Mouse (Mus musculus): Measurements from ENCODE around the gene Nr2f6. TPM values are rescaled to one million over a fixed set of nuclear protein-coding genes. Genes with fewer than 3 reads are reported as not detected.

Nr2f6 gene
- total and polyA plus RNA-seq, 3 experiments: 11.8 to 25.2 (median 14.2) TPM

DNA sequence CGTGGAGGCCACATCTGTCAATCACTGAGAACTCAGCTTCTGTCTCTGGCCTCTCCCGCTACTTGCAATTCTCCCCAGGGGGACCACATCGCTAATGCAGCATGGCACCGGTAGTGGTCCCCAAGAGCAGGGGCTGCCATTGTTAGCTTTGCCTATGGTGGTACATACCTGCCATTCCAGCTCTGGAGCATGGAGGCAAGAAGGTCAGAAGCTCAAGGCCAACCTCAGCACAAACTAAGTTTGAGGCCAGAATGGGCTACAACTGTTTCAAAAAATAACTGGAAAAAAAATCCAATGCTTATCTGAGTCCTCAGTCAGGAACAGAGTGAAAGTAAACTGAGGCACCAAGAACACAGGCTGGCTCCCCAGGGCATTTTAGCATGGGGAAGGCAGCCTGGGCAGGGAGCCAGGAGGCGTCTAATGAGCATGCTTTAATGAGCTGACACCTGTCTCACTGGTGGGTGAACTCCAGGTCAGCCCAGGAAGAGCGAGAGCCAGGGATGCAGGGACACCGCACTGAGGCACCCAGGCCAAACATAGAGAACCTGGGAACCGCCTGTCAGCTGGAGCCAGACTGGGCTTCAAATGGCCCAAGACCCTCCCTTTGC lies 5.2 kb downstream of the Nr2f6 start:
- in situ Hi-C loops (cut with MboI; ENCODE audit: low pct_ligation_motif_present, low pct_unique_long_range_greater_than_20kb, low sequenced_read_pairs): no loop called here
- H3K36me3 ChIP-seq (replicated peaks in 1 of 2; ENCODE audit: control insufficient read depth in 1 of 2, insufficient read depth in 1 of 2, low read length in 1 of 2): peaks cover 21 to 63% of the 10 kb centered on the region in 2 experiments
- dilution Hi-C loops (cut with MboI; ENCODE audit: extremely low pct_ligation_motif_present, extremely low pct_unique_long_range_greater_than_20kb, low sequenced_read_pairs): no loop called here

DNA sequence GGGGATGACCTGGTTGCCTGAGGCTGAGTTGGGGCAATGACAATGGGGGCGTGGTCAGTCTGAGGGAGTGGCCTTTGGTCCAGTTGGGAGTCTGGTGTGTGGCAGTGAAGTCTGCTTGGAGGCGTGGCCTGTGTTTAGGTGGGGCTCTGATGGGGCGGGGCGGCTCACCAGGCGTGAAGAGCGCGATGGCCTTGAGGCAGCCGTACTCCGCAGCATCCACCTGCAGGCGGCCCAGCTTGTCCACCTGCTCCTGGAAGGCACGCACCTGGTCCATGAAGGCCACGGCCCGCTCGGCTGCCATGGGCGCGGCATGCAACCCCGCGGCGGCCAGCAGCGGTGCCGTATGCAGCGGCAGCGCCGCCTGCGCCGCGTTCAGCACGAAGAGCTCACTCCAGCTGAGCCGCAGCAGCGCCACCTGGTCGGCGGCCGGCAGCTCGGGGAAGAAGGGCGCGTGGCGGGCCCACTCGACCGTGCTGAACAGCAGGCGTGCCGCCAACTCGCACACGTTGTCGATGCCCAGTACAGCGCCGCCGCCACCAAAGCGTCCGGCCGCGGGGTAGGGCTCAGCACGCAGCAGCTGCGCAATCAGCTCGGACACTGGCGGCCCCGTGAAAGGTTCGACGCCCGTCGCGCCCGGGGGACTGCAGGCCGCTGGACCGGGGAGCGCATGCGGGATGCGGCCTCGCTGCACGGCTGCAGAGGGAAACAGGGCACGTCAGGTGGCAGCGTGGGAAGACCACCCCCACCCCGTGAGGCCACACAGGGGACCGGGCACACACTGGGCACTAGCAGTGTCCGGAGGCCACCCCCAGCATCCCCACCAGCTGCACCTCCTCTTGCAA lies 6.0 kb downstream of the Nr2f6 start:
- H3K4me2 ChIP-seq (ENCODE audit: insufficient read depth, low read depth, poor library complexity, severe bottlenecking): no peak overlapping the region
- H3K4me1 ChIP-seq (ENCODE audit: control insufficient read depth in 1 of 2, insufficient read depth in 2 of 2): peaks cover 17 to 50% of the 10 kb centered on the region in 2 experiments
- H3K36me3 ChIP-seq (replicated peaks in 1 of 2; ENCODE audit: control insufficient read depth in 1 of 2, insufficient read depth in 1 of 2, low read length in 1 of 2): peaks cover 21 to 63% of the 10 kb centered on the region in 2 experiments
- no peak overlapping the region for H3K9ac ChIP-seq (ENCODE audit: insufficient read depth, low read depth)
- H3K4me3 ChIP-seq (replicated peaks in 1 of 3; ENCODE audit: low read depth in 2 of 3, low read length in 2 of 3, poor library complexity in 1 of 3): no peak overlapping the region
- no peak for DNase-seq (ENCODE audit: extremely low read depth)
- no peaks in the 10 kb centered on the region for H3K27me3 ChIP-seq (replicated peaks)
- TF ChIP-seq UBTF (IDR thresholded peaks at IDR 0.05; ENCODE audit: low read depth, low read length): no peak
- no peak for TF ChIP-seq RCOR1 (conservative IDR thresholded peaks at IDR 0.05; ENCODE audit: low read depth, low read length)
- no peak for TF ChIP-seq ZKSCAN1 (IDR thresholded peaks at IDR 0.05; ENCODE audit: borderline replicate concordance, low read depth, low read length)
- TF ChIP-seq CHD1 (IDR thresholded peaks at IDR 0.05; ENCODE audit: low read depth, low read length): no peak
- no peak for TF ChIP-seq TCF12 (IDR thresholded peaks at IDR 0.05; ENCODE audit: low read depth, low read length)
- TF ChIP-seq ZMIZ1 (IDR thresholded peaks at IDR 0.05; ENCODE audit: low read depth, low read length): no peak
- TF ChIP-seq ZNF384 (IDR thresholded peaks at IDR 0.05; ENCODE audit: low read depth, low read length): no peak
- no peak for TF ChIP-seq ELF1 (IDR thresholded peaks at IDR 0.05; ENCODE audit: low read depth, low read length)
- no peak for TF ChIP-seq ETS1 (conservative IDR thresholded peaks at IDR 0.05; ENCODE audit: low read depth, low read length)
- TF ChIP-seq MAZ (IDR thresholded peaks at IDR 0.05; ENCODE audit: low read depth, low read length): no peak
- TF ChIP-seq CTCF (conservative IDR thresholded peaks at IDR 0.05 in 1 of 2, IDR thresholded peaks at IDR 0.05 in 1 of 2; ENCODE audit: low read depth in 2 of 2, low read length in 2 of 2): no peak
- no peak for TF ChIP-seq MYC (IDR thresholded peaks at IDR 0.05; ENCODE audit: low read depth, low read length)
- no peak for TF ChIP-seq NRF1 (IDR thresholded peaks at IDR 0.05; ENCODE audit: low read depth, low read length)
- no peak for TF ChIP-seq NELFE (IDR thresholded peaks at IDR 0.05; ENCODE audit: low read depth, low read length)
- no peak for TF ChIP-seq MAFK (IDR thresholded peaks at IDR 0.05; ENCODE audit: insufficient replicate concordance, low read length)
- TF ChIP-seq POLR2AphosphoS2 (IDR thresholded peaks at IDR 0.05; ENCODE audit: low read depth, low read length): no peak
- TF ChIP-seq PAX5 (IDR thresholded peaks at IDR 0.05; ENCODE audit: low read length): no peak
- TF ChIP-seq IRF4 (IDR thresholded peaks at IDR 0.05; ENCODE audit: low read depth, low read length): no peak
- TF ChIP-seq KAT2A (IDR thresholded peaks at IDR 0.05; ENCODE audit: insufficient replicate concordance, low read length): no peak
- H3K9me3 ChIP-seq (replicated peaks; ENCODE audit: low read length): peaks cover 9% of the 10 kb centered on the region
- dilution Hi-C loops (cut with MboI; ENCODE audit: extremely low pct_ligation_motif_present, extremely low pct_unique_long_range_greater_than_20kb, low sequenced_read_pairs) (no loop called here), in situ Hi-C loops (cut with MboI; ENCODE audit: low pct_ligation_motif_present, low pct_unique_long_range_greater_than_20kb, low sequenced_read_pairs) (no loop called here)
- H3K79me2 ChIP-seq (replicated peaks; ENCODE audit: control insufficient read depth, extremely low read depth, insufficient read depth, poor library complexity, severe bottlenecking): no peaks in the 10 kb centered on the region
- no peak overlapping the region for H3K27ac ChIP-seq (ENCODE audit: insufficient read depth, low read depth)

More for the DNA sequence above, 5.2 kb downstream of the Nr2f6 start:
- TF ChIP-seq NRF1 (IDR thresholded peaks at IDR 0.05; ENCODE audit: low read depth, low read length) (no peak), MAX (IDR thresholded peaks at IDR 0.05; ENCODE audit: low read length) (no peak), ZC3H11A (IDR thresholded peaks at IDR 0.05; ENCODE audit: low read depth, low read length) (no peak), TBP (conservative IDR thresholded peaks at IDR 0.05; ENCODE audit: low read depth, low read length) (no peak), HCFC1 (IDR thresholded peaks at IDR 0.05; ENCODE audit: low read depth, low read length) (no peak), UBTF (IDR thresholded peaks at IDR 0.05; ENCODE audit: low read depth, low read length) (no peak), KAT2A (IDR thresholded peaks at IDR 0.05; ENCODE audit: insufficient replicate concordance, low read length) (no peak), GABPA (IDR thresholded peaks at IDR 0.05; ENCODE audit: insufficient replicate concordance, low read depth, low read length) (no peak)
- Histone ChIP-seq H3K9me3 (replicated peaks; ENCODE audit: low read length) (peaks cover 9% of the 10 kb centered on the region), H3K79me2 (replicated peaks; ENCODE audit: control insufficient read depth, extremely low read depth, insufficient read depth, poor library complexity, severe bottlenecking) (no peaks in the 10 kb centered on the region), H3K27me3 (replicated peaks) (no peaks in the 10 kb centered on the region), H3K4me2 (ENCODE audit: insufficient read depth, low read depth, poor library complexity, severe bottlenecking) (no peak overlapping the region), H3K4me1 (ENCODE audit: control insufficient read depth in 1 of 2, insufficient read depth in 2 of 2) (peaks cover 17 to 52% of the 10 kb centered on the region in 2 experiments), H3K9ac (ENCODE audit: insufficient read depth, low read depth) (no peak overlapping the region), H3K4me3 (replicated peaks in 1 of 3; ENCODE audit: low read depth in 2 of 3, low read length in 2 of 3, poor library complexity in 1 of 3) (no peak overlapping the region), H3K27ac (ENCODE audit: insufficient read depth, low read depth) (no peak overlapping the region)
- DNase-seq (ENCODE audit: extremely low read depth): no peak
